In the genomic region with DNA sequence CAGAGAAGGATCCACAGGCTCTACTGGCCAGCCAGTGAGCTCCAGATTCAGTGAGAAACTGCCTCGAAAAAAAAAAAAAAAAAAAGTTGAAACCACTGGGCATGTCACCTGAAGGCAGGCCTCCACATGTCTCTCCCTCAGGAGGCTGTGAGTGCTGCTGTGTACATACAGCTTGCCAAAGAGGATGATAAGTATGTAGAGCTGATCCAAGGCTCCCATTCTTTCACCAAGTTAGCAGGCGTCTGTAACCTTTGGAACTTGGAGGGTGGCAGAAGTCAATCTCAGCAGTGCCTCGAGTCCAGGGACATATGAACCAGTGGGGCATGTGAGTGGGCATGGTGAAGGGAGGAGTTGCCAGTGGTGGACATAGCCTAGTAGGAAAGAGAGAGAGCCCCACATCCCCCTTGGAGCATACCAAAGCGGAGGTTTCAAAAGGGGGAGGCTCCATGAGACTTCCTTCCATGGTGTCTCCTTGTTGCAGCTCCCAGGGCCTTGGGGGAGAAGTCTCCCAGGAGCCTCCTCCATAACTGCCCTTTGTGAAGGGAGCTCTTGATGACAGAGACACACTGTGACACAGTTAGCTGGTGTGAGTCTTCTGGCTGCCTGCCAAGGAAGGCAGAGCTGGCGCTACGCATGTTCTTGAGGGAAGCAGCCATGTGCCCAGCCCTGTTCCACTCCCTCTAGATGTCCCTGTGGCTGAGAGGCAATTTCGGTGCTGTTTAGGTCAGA, we compare ENCODE assay signal across 10 mouse cellular contexts. TPM values are rescaled to one million over a fixed set of nuclear protein-coding genes. Genes with fewer than 3 reads are reported as not detected.
DNase-seq lines count a peak whose midpoint lies in the region; ATAC-seq lines count a peak whose summit lies in the region.
"Had no signal": no experiment of that assay in that cellular context is flagged by ENCODE, and none has a peak within 500 bp of the region (broad histone marks: within the 10 kb centered on the region; RNA-seq: fewer than 3 reads in every experiment).

No protein-coding gene starts in this region.

- ATAC-seq in liver, embryonic 11.5 days (replicated peaks; ENCODE audit: low FRiP score), result no peak
- peak; percentile 71 for ATAC-seq in lung, embryonic 16.5 days (ENCODE audit: low read depth)

- H3K9ac ChIP-seq in liver, embryonic 11.5 days (ENCODE audit: low read depth, low read length), result no peak overlapping the region
- H3K9ac ChIP-seq in lung, embryonic 16.5 days (ENCODE audit: low read length), result no peak overlapping the region

- 77% methylated on average over 7 of the region's 7 CpGs for WGBS in liver, embryonic 11.5 days
- 42% methylated on average over 7 of the region's 7 CpGs for WGBS in lung, embryonic 16.5 days

- H3K4me3 ChIP-seq in liver, embryonic 11.5 days (ENCODE audit: low read depth, low read length), result no peak overlapping the region
- H3K4me3 ChIP-seq in lung, embryonic 16.5 days (ENCODE audit: low read length), result no peak overlapping the region
- H3K4me3 ChIP-seq: megakaryocyte, embryonic 14.5 days had no signal

- H3K27ac ChIP-seq in liver, embryonic 11.5 days (ENCODE audit: low read depth, low read length), result no peak overlapping the region
- H3K27ac ChIP-seq in lung, embryonic 16.5 days (ENCODE audit: low read length), result peak overlapping the region; percentile 9; the same call in 1 of the 2 replicates

- no peaks in the 10 kb centered on the region; the same call in 1 of the 2 replicates for H3K4me1 ChIP-seq in liver, embryonic 11.5 days (replicated peaks; ENCODE audit: control insufficient read depth, insufficient read depth, low read length)
- H3K4me1 ChIP-seq in lung, embryonic 16.5 days (replicated peaks; ENCODE audit: control insufficient read depth, insufficient read depth, low read length), result peaks cover 5% of the 10 kb centered on the region
- H3K4me1 ChIP-seq: megakaryocyte, embryonic 14.5 days had no signal

- DNase-seq in cerebellum, adult 11 months, result peak; percentile 1
- DNase-seq in cerebellum, adult 9-11 months, result no peak
- peak; percentile 10 for DNase-seq in liver
- DNase-seq in liver, embryonic 11.5 days (ENCODE audit: low spot score), result no peak
- peak; percentile 31 for DNase-seq in kidney, adult 11 months
- peak; percentile 68 to 73 for DNase-seq in urinary bladder, postnatal 36 days (ENCODE audit: low spot score in 2 of 2)
- DNase-seq in B cell, adult 2 months, result no peak

- no peaks in the 10 kb centered on the region for H3K9me3 ChIP-seq in liver, embryonic 11.5 days (ENCODE audit: control insufficient read depth, low read length)
- no peaks in the 10 kb centered on the region for H3K9me3 ChIP-seq in lung, embryonic 16.5 days (ENCODE audit: control insufficient read depth, low read length)
- H3K9me3 ChIP-seq: megakaryocyte, embryonic 14.5 days had no signal

- H3K27me3 ChIP-seq in liver, embryonic 11.5 days (replicated peaks; ENCODE audit: control insufficient read depth, insufficient read depth, low read length), result no peaks in the 10 kb centered on the region
- no peaks in the 10 kb centered on the region for H3K27me3 ChIP-seq in lung, embryonic 16.5 days (ENCODE audit: control insufficient read depth, insufficient read depth, low read depth, low read length)

- no peak overlapping the region for H3K4me2 ChIP-seq in liver, embryonic 11.5 days
- H3K4me2 ChIP-seq in lung, embryonic 16.5 days (ENCODE audit: low read depth, low read length), result no peak overlapping the region

- no peaks in the 10 kb centered on the region for H3K36me3 ChIP-seq in liver, embryonic 11.5 days (ENCODE audit: control insufficient read depth, insufficient read depth, low read length)
- H3K36me3 ChIP-seq in lung, embryonic 16.5 days (ENCODE audit: control insufficient read depth, insufficient read depth, low read length), result no peaks in the 10 kb centered on the region

RNA-seq across cellular contexts. Expression of a gene that starts 6.6 kb away (rescaled TPM):
- polyA plus RNA-seq in liver, embryonic 11.5 days (2014; fragmentation: Nextera tagmentation; extraction: Ambion mirVana), result not detected in 2 replicates
- polyA plus RNA-seq in lung, embryonic 16.5 days (2015; fragmentation: Nextera tagmentation; extraction: Ambion mirVana), result 0.08 TPM in 1 of 2 replicates, not detected in the other
- polyA plus RNA-seq: heart, embryonic 14.5 days had no signal

RNA-seq across cellular contexts. Expression of a gene that starts 16.3 kb away (rescaled TPM):
- polyA plus RNA-seq in liver, embryonic 11.5 days (2014; fragmentation: Nextera tagmentation; extraction: Ambion mirVana), result 0.14 TPM in 1 of 2 replicates, not detected in the other
- polyA plus RNA-seq in lung, embryonic 16.5 days (2015; fragmentation: Nextera tagmentation; extraction: Ambion mirVana), result 0.69 TPM in 1 of 2 replicates, not detected in the other
- polyA plus RNA-seq: heart, embryonic 14.5 days had no signal

RNA-seq across cellular contexts. Expression of a gene that starts 38.6 kb away (rescaled TPM):
- polyA plus RNA-seq in liver, embryonic 11.5 days (2014; fragmentation: Nextera tagmentation; extraction: Ambion mirVana), result not detected in 2 replicates
- polyA plus RNA-seq in lung, embryonic 16.5 days (2015; fragmentation: Nextera tagmentation; extraction: Ambion mirVana), result not detected in 2 replicates
- polyA plus RNA-seq: heart, embryonic 14.5 days had no signal

RNA-seq across cellular contexts. Expression of a gene that starts 55.2 kb away (rescaled TPM):
- not detected in 2 replicates for polyA plus RNA-seq in liver, embryonic 11.5 days (2014; fragmentation: Nextera tagmentation; extraction: Ambion mirVana)
- polyA plus RNA-seq in lung, embryonic 16.5 days (2015; fragmentation: Nextera tagmentation; extraction: Ambion mirVana), result not detected in 2 replicates
- polyA plus RNA-seq: heart, embryonic 14.5 days had no signal

Comparison
In these comparisons a context has a peak if more than half of its experiments do, and no peak if none do; other contexts are left out.
1. DNase-seq: peak in cerebellum, adult 11 months (single experiment), liver (single experiment), kidney, adult 11 months (single experiment) and urinary bladder, postnatal 36 days (2 of 2); none in cerebellum, adult 9-11 months (single experiment), liver, embryonic 11.5 days (single experiment) and B cell, adult 2 months (0 of 2).